Mouse (Mus musculus): ENCODE results near the gene Olfr483.

GRCm38 (mm10) chr7:108079555-108079954, 21.1 kb upstream of the Olfr483 start, which contains the start of gene Olfr481:
- no peak for TF ChIP-seq CTCF (IDR thresholded peaks at IDR 0.05; ENCODE audit: low read depth)
- TF ChIP-seq EP300 (IDR thresholded peaks at IDR 0.05; ENCODE audit: low read depth): no peak
